Mouse (Mus musculus) MEL (cell line): ENCODE measurements around the gene Trmt1. TPM values are rescaled to one million over a fixed set of nuclear protein-coding genes. Genes with fewer than 3 reads are reported as not detected.

Experiments
- DNase-seq: peaks from one replicate; pipeline ENCODE4 v3.0.0; 2011; ENCODE audit warnings: low read depth, low spot score
- H3K27ac ChIP-seq: 2 replicates; pipeline ENCODE4 v1.5.1; 2012; ENCODE audit warnings: low read depth, mild to moderate bottlenecking, control low read depth, low read length, moderate library complexity; ENCODE audit not compliant: control insufficient read depth
- H3K27me3 ChIP-seq, 2 experiments: fragments of 150-350 bp in 1 of 2; sonication (generic) in 1 of 2; 2 replicates each; pipeline ENCODE4 v1.6.1; 2012; ENCODE audit warnings: low read length in 2 of 2, mild to moderate bottlenecking in 2 of 2, improper control_type of control experiment in 1 of 2, moderate library complexity in 1 of 2; ENCODE audit not compliant: insufficient read depth in 2 of 2, control insufficient read depth in 1 of 2
- H3K36me3 ChIP-seq, 2 experiments: 2 replicates each; pipeline ENCODE4 v1.6.1; 2012 to 2014; ENCODE audit warnings: low read length in 2 of 2, improper control_type of control experiment in 1 of 2, inconsistent platforms in 1 of 2, mild to moderate bottlenecking in 1 of 2; ENCODE audit not compliant: insufficient read depth in 2 of 2, control insufficient read depth in 1 of 2
- H3K4me1 ChIP-seq, 2 experiments: fragments of 150-350 bp in 1 of 2; sonication (generic) in 1 of 2; 2 replicates each; pipeline ENCODE4 v1.6.1; 2012; ENCODE audit warnings: low read length in 2 of 2, improper control_type of control experiment in 1 of 2, mild to moderate bottlenecking in 1 of 2; ENCODE audit not compliant: insufficient read depth in 2 of 2, control insufficient read depth in 1 of 2
- H3K4me3 ChIP-seq, 2 experiments: fragments of 150-350 bp in 1 of 2; sonication (generic) in 1 of 2; 2 replicates each; pipeline ENCODE4 v1.5.1; 2012; ENCODE audit warnings: low read depth in 2 of 2, low read length in 2 of 2, mild to moderate bottlenecking in 2 of 2, moderate library complexity in 2 of 2, control low read depth in 1 of 2, improper control_type of control experiment in 1 of 2; ENCODE audit not compliant: control insufficient read depth in 1 of 2, insufficient read depth in 1 of 2
- H3K79me2 ChIP-seq: 2 replicates; pipeline ENCODE4 v1.6.1; 2012; ENCODE audit warnings: mild to moderate bottlenecking, low read length, moderate library complexity; ENCODE audit not compliant: control insufficient read depth, poor library complexity, insufficient read depth
- H3K9ac ChIP-seq: 2 replicates; pipeline ENCODE4 v1.6.1; 2012; ENCODE audit warnings: low read depth, mild to moderate bottlenecking, control low read depth, low read length, moderate library complexity; ENCODE audit not compliant: control insufficient read depth, poor library complexity, severe bottlenecking
- H3K9me3 ChIP-seq: fragments of 150-350 bp; sonication (generic); replicated peaks from 2 replicates; pipeline ENCODE4 v1.6.1; 2012; ENCODE audit warnings: mild to moderate bottlenecking, low read length, improper control_type of control experiment, moderate library complexity; ENCODE audit not compliant: insufficient read depth
- CHD1 ChIP-seq: IDR thresholded peaks from 2 replicates; pipeline ENCODE4 v1.6.1; 2012; ENCODE audit warnings: low read depth, mild to moderate bottlenecking, inconsistent platforms, low read length, improper control_type of control experiment
- E2F4 ChIP-seq: IDR thresholded peaks from 2 replicates; pipeline ENCODE4 v1.6.1; 2011; ENCODE audit warnings: low read depth, low read length, improper control_type of control experiment, borderline replicate concordance
- ELF1 ChIP-seq: IDR thresholded peaks from 2 replicates; pipeline ENCODE4 v1.6.1; 2014; ENCODE audit warnings: low read depth, mild to moderate bottlenecking, inconsistent platforms, low read length, improper control_type of control experiment, moderate library complexity
- HCFC1 ChIP-seq: IDR thresholded peaks from 2 replicates; pipeline ENCODE4 v1.6.1; 2012; ENCODE audit warnings: low read depth, mild to moderate bottlenecking, inconsistent platforms, low read length, improper control_type of control experiment, moderate library complexity
- JUND ChIP-seq: IDR thresholded peaks from 2 replicates; pipeline ENCODE4 v1.6.1; 2011; ENCODE audit warnings: low read depth, mild to moderate bottlenecking, improper control_type of control experiment, low read length
- MAFK ChIP-seq: IDR thresholded peaks from 2 replicates; pipeline ENCODE4 v1.6.1; 2011; ENCODE audit warnings: low read depth, mild to moderate bottlenecking, low read length, improper control_type of control experiment, borderline replicate concordance
- MAZ ChIP-seq: IDR thresholded peaks from 2 replicates; pipeline ENCODE4 v1.6.1; 2012; ENCODE audit warnings: low read depth, mild to moderate bottlenecking, inconsistent platforms, low read length, improper control_type of control experiment
- MXI1 ChIP-seq: IDR thresholded peaks from 2 replicates; pipeline ENCODE4 v1.6.1; 2011; ENCODE audit warnings: mild to moderate bottlenecking, low read depth, low read length, improper control_type of control experiment
- NELFE ChIP-seq: IDR thresholded peaks from 2 replicates; pipeline ENCODE4 v1.6.1; 2011; ENCODE audit warnings: low read depth, low read length, improper control_type of control experiment
- POLR2A ChIP-seq, 2 experiments: IDR thresholded peaks; 2 replicates each; pipeline ENCODE4 v1.6.1; 2011 to 2012; ENCODE audit warnings: low read length in 2 of 2, mild to moderate bottlenecking in 2 of 2, control low read depth in 1 of 2, improper control_type of control experiment in 1 of 2, low read depth in 1 of 2, moderate library complexity in 1 of 2; ENCODE audit not compliant: control insufficient read depth in 1 of 2, insufficient read depth in 1 of 2, poor library complexity in 1 of 2
- TBP ChIP-seq: IDR thresholded peaks from 2 replicates; pipeline ENCODE4 v1.8.0; 2011; ENCODE audit warnings: low read depth, low read length, improper control_type of control experiment
- ZC3H11A ChIP-seq: IDR thresholded peaks from 2 replicates; pipeline ENCODE4 v1.6.1; 2012; ENCODE audit warnings: low read depth, mild to moderate bottlenecking, inconsistent platforms, low read length, improper control_type of control experiment
- ZKSCAN1 ChIP-seq: IDR thresholded peaks from 2 replicates; pipeline ENCODE4 v1.6.1; 2012; ENCODE audit warnings: low read depth, mild to moderate bottlenecking, inconsistent platforms, low read length, improper control_type of control experiment, moderate library complexity
- polyA plus RNA-seq, 2 experiments: library from polyadenylated mRNA; stranded (reverse) in 1 of 2; unstranded in 1 of 2; fragments of >175 nt in 1 of 2; fragments of >200 nt in 1 of 2; gene quantifications; 2 replicates each; pipeline versions ENCODE4 v1.2.1 to v1.2.4; 2012; ENCODE audit warnings: low replicate concordance in 2 of 2, low read depth in 1 of 2; ENCODE audit not compliant: insufficient read length in 2 of 2, insufficient read depth in 1 of 2, missing spikeins in 1 of 2
- total RNA-seq: library from RNA; depleted of rRNA; stranded (reverse); fragments of 300-350 nt; gene quantifications from 2 replicates; pipeline ENCODE4 v1.2.3, GENCODE M21; 2012

Gene Trmt1
- total and polyA plus RNA-seq, 3 experiments = 183 to 221 TPM; not detected in 1

- TF ChIP-seq ZKSCAN1 (no peak), TBP (peak; percentile 88), MAFK (peak; percentile 27; the same call in 1 of the 2 replicates), ELF1 (peak; percentile 58; the same call in 1 of the 2 replicates), NELFE (peak; percentile 92), MAZ (peak; percentile 94)
Observed at GRCm38 (mm10) chr8:84700941-84701911, 15.1 kb downstream of the Trmt1 start, which contains the start of gene Lyl1 (continued).

- TF ChIP-seq MXI1 (peak; percentile 23; the same call in 1 of the 2 replicates), HCFC1 (no peak), ZC3H11A (no peak), E2F4 (no peak), POLR2A (IDR thresholded peaks at IDR 0.05; ENCODE audit: control insufficient read depth in 1 of 2, insufficient read depth in 1 of 2, low read depth in 1 of 2, low read length in 2 of 2, poor library complexity in 1 of 2) (0 out of 4 replicates have a peak, but pooled peaks of 1 of the 2 experiments have one; percentile 29), JUND (no peak)
Observed at GRCm38 (mm10) chr8:84702561-84702960, 16.5 kb downstream of the Trmt1 start.

GRCm38 (mm10) chr8:84702963-84703465, 16.9 kb downstream of the Trmt1 start:
- no peaks in the 10 kb centered on the region for H3K27me3 ChIP-seq
- DNase-seq = peak; percentile 80
- H3K79me2 ChIP-seq = peaks cover 32% of the 10 kb centered on the region
- H3K4me3 ChIP-seq = peak overlapping the region; percentile 83 to 98
- H3K4me1 ChIP-seq = peaks cover 6 to 24% of the 10 kb centered on the region in 2 experiments
- H3K27ac ChIP-seq = peak overlapping the region; percentile 98
- no peaks in the 10 kb centered on the region for H3K9me3 ChIP-seq
- peak overlapping the region; percentile 98 for H3K9ac ChIP-seq
- peaks cover 0 to 15% of the 10 kb centered on the region in 2 experiments; a peak in 2 of 4 replicates for H3K36me3 ChIP-seq
- TF ChIP-seq TBP = peak; percentile 6; the same call in 1 of the 2 replicates
- TF ChIP-seq POLR2A (IDR thresholded peaks at IDR 0.05; ENCODE audit: control insufficient read depth in 1 of 2, insufficient read depth in 1 of 2, low read depth in 1 of 2, low read length in 2 of 2, poor library complexity in 1 of 2) = peak; percentile 13 to 51; a peak in 2 of 4 replicates
- no peak for TF ChIP-seq MAZ
- TF ChIP-seq HCFC1 = 0 out of 2 replicates have a peak, but pooled peaks have one; percentile 31
- TF ChIP-seq CHD1 = no peak
- TF ChIP-seq, all 39 proteins: peak for 3

More at GRCm38 (mm10) chr8:84702561-84702960, 16.5 kb downstream of the Trmt1 start:
- H3K79me2 ChIP-seq = peaks cover 32% of the 10 kb centered on the region
- H3K27me3 ChIP-seq = no peaks in the 10 kb centered on the region
- peaks cover 0 to 15% of the 10 kb centered on the region in 2 experiments; a peak in 2 of 4 replicates for H3K36me3 ChIP-seq
- H3K9me3 ChIP-seq = no peaks in the 10 kb centered on the region
- H3K9ac ChIP-seq = peak overlapping the region; percentile 98
- peak overlapping the region; percentile 83 to 98 for H3K4me3 ChIP-seq
- H3K4me1 ChIP-seq = peaks cover 6 to 24% of the 10 kb centered on the region in 2 experiments
- peak overlapping the region; percentile 98 for H3K27ac ChIP-seq
- DNase-seq = peak; percentile 52
